In genomic region chr2:130047923-130048440, GRCm38 (mm10) we compare ENCODE assay signal across 20 mouse cellular contexts. TPM values are rescaled to one million over a fixed set of nuclear protein-coding genes. Genes with fewer than 3 reads are reported as not detected.
A peak's percentile ranks its signal among the peaks of the same experiment; 100 is the strongest.
DNase-seq lines count a peak whose midpoint lies in the region; ATAC-seq and TF ChIP-seq lines count a peak whose summit lies in the region.
"Had no signal": no experiment of that assay in that cellular context is flagged by ENCODE, and none has a peak within 500 bp of the region (broad histone marks: within the 10 kb centered on the region; RNA-seq: fewer than 3 reads in every experiment).

No protein-coding gene starts in this region.

- WGBS in hindbrain, embryonic 11.5 days = 76% methylated on average over 13 of the region's 13 CpGs
- 80% methylated on average over 13 of the region's 13 CpGs for WGBS in hindbrain, embryonic 16.5 days
- 80% methylated on average over 13 of the region's 13 CpGs for WGBS in midbrain, postnatal 0 days
- WGBS in midbrain, embryonic 15.5 days = 80% methylated on average over 13 of the region's 13 CpGs
- 79% methylated on average over 13 of the region's 13 CpGs for WGBS in stomach, postnatal 0 days
- 80% methylated on average over 13 of the region's 13 CpGs for WGBS in cerebellum, adult 2 months
- 79% methylated on average over 13 of the region's 13 CpGs for WGBS in lung, adult 2 months

- TF ChIP-seq EP300 in stomach, postnatal 0 days (optimal IDR thresholded peaks at IDR 0.05) = no peak

- peak; percentile 9 for DNase-seq in hindbrain, embryonic 11.5 days (ENCODE audit: low spot score)
- no peak for DNase-seq in midbrain, postnatal 0 days (ENCODE audit: low spot score)
- DNase-seq in brain, embryonic 14.5 days (ENCODE audit: low read depth) = no peak
- DNase-seq in stomach, postnatal 0 days (ENCODE audit: low spot score) = peak; percentile 13
- no peak for DNase-seq in cerebellum, adult 2 months
- no peak for DNase-seq in lung, adult 2 months
- DNase-seq: gastrocnemius, adult 2 months; heart, postnatal 4 days; kidney, adult 8-10 months; left cerebral cortex, postnatal 4 days; right cerebral cortex, postnatal 25 days; thymus, postnatal 36 days had no signal

- H3K4me3 ChIP-seq in hindbrain, embryonic 11.5 days (ENCODE audit: low read depth, low read length) = no peak overlapping the region
- H3K4me3 ChIP-seq in hindbrain, embryonic 16.5 days (ENCODE audit: low read length) = no peak overlapping the region
- no peak overlapping the region for H3K4me3 ChIP-seq in midbrain, postnatal 0 days (ENCODE audit: low read depth, low read length)
- H3K4me3 ChIP-seq in midbrain, embryonic 15.5 days = no peak overlapping the region
- no peak overlapping the region for H3K4me3 ChIP-seq in stomach, postnatal 0 days (ENCODE audit: low read depth, low read length)
- H3K4me3 ChIP-seq in cerebellum, adult 2 months (replicated peaks; ENCODE audit: insufficient read depth, low read depth, low read length) = no peak overlapping the region
- no peak overlapping the region for H3K4me3 ChIP-seq in lung, adult 2 months (replicated peaks; ENCODE audit: extremely low read depth, low read depth, low read length)
- H3K4me3 ChIP-seq: embryonic facial prominence, embryonic 13.5 days; forebrain, embryonic 13.5 days; gastrocnemius, adult 2 months; lung, embryonic 15.5 days; myocyte; stomach, embryonic 15.5 days had no signal

- no peak for ATAC-seq in hindbrain, embryonic 11.5 days (ENCODE audit: low FRiP score)
- ATAC-seq in hindbrain, embryonic 16.5 days = no peak
- no peak for ATAC-seq in midbrain, postnatal 0 days (ENCODE audit: low FRiP score)
- ATAC-seq in midbrain, embryonic 15.5 days (replicated peaks) = no peak
- no peak for ATAC-seq in stomach, postnatal 0 days (ENCODE audit: low FRiP score, low TSS enrichment)
- ATAC-seq: forebrain, embryonic 13.5 days had no signal

- no peak overlapping the region for H3K4me2 ChIP-seq in hindbrain, embryonic 11.5 days (replicated peaks; ENCODE audit: low read depth, low read length)
- no peak overlapping the region for H3K4me2 ChIP-seq in hindbrain, embryonic 16.5 days (ENCODE audit: low read length)
- H3K4me2 ChIP-seq in midbrain, postnatal 0 days (ENCODE audit: low read depth, low read length, poor library complexity, severe bottlenecking) = no peak overlapping the region
- H3K4me2 ChIP-seq in midbrain, embryonic 15.5 days = no peak overlapping the region
- H3K4me2 ChIP-seq in stomach, postnatal 0 days (replicated peaks; ENCODE audit: low read depth) = no peak overlapping the region
- H3K4me2 ChIP-seq: embryonic facial prominence, embryonic 13.5 days; forebrain, embryonic 13.5 days; heart, embryonic 11.5 days; lung, embryonic 15.5 days; stomach, embryonic 15.5 days had no signal

- no peaks in the 10 kb centered on the region for H3K4me1 ChIP-seq in hindbrain, embryonic 11.5 days (replicated peaks; ENCODE audit: control insufficient read depth, insufficient read depth, low read length)
- H3K4me1 ChIP-seq in hindbrain, embryonic 16.5 days (ENCODE audit: control insufficient read depth, insufficient read depth, low read depth, low read length) = no peaks in the 10 kb centered on the region
- H3K4me1 ChIP-seq in midbrain, postnatal 0 days (ENCODE audit: insufficient read depth, low read length) = no peaks in the 10 kb centered on the region
- H3K4me1 ChIP-seq in midbrain, embryonic 15.5 days = no peaks in the 10 kb centered on the region
- no peaks in the 10 kb centered on the region for H3K4me1 ChIP-seq in stomach, postnatal 0 days (replicated peaks; ENCODE audit: control insufficient read depth, insufficient read depth)
- H3K4me1 ChIP-seq in cerebellum, adult 2 months (ENCODE audit: control insufficient read depth, insufficient read depth, low read length) = no peaks in the 10 kb centered on the region
- no peaks in the 10 kb centered on the region for H3K4me1 ChIP-seq in lung, adult 2 months (ENCODE audit: control insufficient read depth, insufficient read depth, low read length)
- H3K4me1 ChIP-seq: embryonic facial prominence, embryonic 13.5 days; forebrain, embryonic 13.5 days; lung, embryonic 15.5 days; stomach, embryonic 15.5 days had no signal

- H3K9ac ChIP-seq in hindbrain, embryonic 11.5 days (ENCODE audit: low read depth, low read length) = no peak overlapping the region
- no peak overlapping the region for H3K9ac ChIP-seq in hindbrain, embryonic 16.5 days (ENCODE audit: low read depth, low read length)
- no peak overlapping the region for H3K9ac ChIP-seq in midbrain, postnatal 0 days (replicated peaks; ENCODE audit: low read length, poor library complexity, severe bottlenecking)
- no peak overlapping the region for H3K9ac ChIP-seq in midbrain, embryonic 15.5 days
- no peak overlapping the region for H3K9ac ChIP-seq in stomach, postnatal 0 days (ENCODE audit: low read length)
- H3K9ac ChIP-seq: embryonic facial prominence, embryonic 13.5 days; forebrain, embryonic 13.5 days; lung, embryonic 15.5 days; stomach, embryonic 15.5 days had no signal

- TF ChIP-seq POLR2A in brain, embryonic 14.5 days (IDR thresholded peaks at IDR 0.05; ENCODE audit: borderline replicate concordance, extremely low read depth, insufficient read depth, insufficient read length, poor library complexity, severe bottlenecking) = no peak
- TF ChIP-seq POLR2A in cerebellum, adult 2 months (IDR thresholded peaks at IDR 0.05; ENCODE audit: borderline replicate concordance, insufficient read depth, low read length) = no peak
- TF ChIP-seq POLR2A in lung, adult 2 months (IDR thresholded peaks at IDR 0.05; ENCODE audit: borderline replicate concordance, extremely low read depth, low read depth, low read length) = no peak

- H3K27ac ChIP-seq in hindbrain, embryonic 11.5 days (ENCODE audit: low read depth, low read length) = no peak overlapping the region
- no peak overlapping the region for H3K27ac ChIP-seq in hindbrain, embryonic 16.5 days (ENCODE audit: low read depth, low read length)
- no peak overlapping the region for H3K27ac ChIP-seq in midbrain, postnatal 0 days (ENCODE audit: low read depth, low read length)
- H3K27ac ChIP-seq in midbrain, embryonic 15.5 days = no peak overlapping the region
- no peak overlapping the region for H3K27ac ChIP-seq in stomach, postnatal 0 days (replicated peaks)
- no peak overlapping the region for H3K27ac ChIP-seq in cerebellum, adult 2 months (ENCODE audit: insufficient read depth, low read length)
- H3K27ac ChIP-seq: embryonic facial prominence, embryonic 13.5 days; forebrain, embryonic 13.5 days; gastrocnemius, adult 2 months; lung, embryonic 15.5 days; stomach, embryonic 15.5 days had no signal

- no peaks in the 10 kb centered on the region for H3K27me3 ChIP-seq in hindbrain, embryonic 11.5 days (ENCODE audit: control insufficient read depth, insufficient read depth, low read length)
- H3K27me3 ChIP-seq in hindbrain, embryonic 16.5 days (replicated peaks; ENCODE audit: control insufficient read depth, insufficient read depth, low read length) = no peaks in the 10 kb centered on the region
- H3K27me3 ChIP-seq in midbrain, postnatal 0 days (ENCODE audit: insufficient read depth, low read length) = no peaks in the 10 kb centered on the region
- H3K27me3 ChIP-seq in midbrain, embryonic 15.5 days (replicated peaks) = no peaks in the 10 kb centered on the region
- no peaks in the 10 kb centered on the region for H3K27me3 ChIP-seq in stomach, postnatal 0 days (ENCODE audit: control insufficient read depth, insufficient read depth, low read length)
- H3K27me3 ChIP-seq in cerebellum, adult 2 months (ENCODE audit: control insufficient read depth, insufficient read depth, low read length) = no peaks in the 10 kb centered on the region
- H3K27me3 ChIP-seq: embryonic facial prominence, embryonic 13.5 days; forebrain, embryonic 13.5 days; lung, embryonic 15.5 days; stomach, embryonic 15.5 days had no signal

- peak; percentile 35 for TF ChIP-seq CTCF in midbrain, postnatal 0 days (IDR thresholded peaks at IDR 0.05)
- TF ChIP-seq CTCF in brain, embryonic 14.5 days (IDR thresholded peaks at IDR 0.05; ENCODE audit: borderline replicate concordance, extremely low read depth, insufficient read depth, insufficient read length) = peak; percentile 33; the same call in 1 of the 2 replicates
- peak; percentile 41 for TF ChIP-seq CTCF in stomach, postnatal 0 days (IDR thresholded peaks at IDR 0.05; ENCODE audit: low read depth)
- TF ChIP-seq CTCF in cerebellum, adult 2 months (IDR thresholded peaks at IDR 0.05; ENCODE audit: borderline replicate concordance, insufficient read depth, low read depth, low read length) = no peak
- no peak for TF ChIP-seq CTCF in lung, adult 2 months (IDR thresholded peaks at IDR 0.05; ENCODE audit: insufficient read depth, low read length)

- H3K9me3 ChIP-seq in hindbrain, embryonic 11.5 days (ENCODE audit: control insufficient read depth, low read length) = no peaks in the 10 kb centered on the region
- H3K9me3 ChIP-seq in hindbrain, embryonic 16.5 days (ENCODE audit: control insufficient read depth, low read length) = no peaks in the 10 kb centered on the region
- H3K9me3 ChIP-seq in midbrain, postnatal 0 days (ENCODE audit: low read length) = no peaks in the 10 kb centered on the region
- no peaks in the 10 kb centered on the region for H3K9me3 ChIP-seq in midbrain, embryonic 15.5 days
- H3K9me3 ChIP-seq in stomach, postnatal 0 days (ENCODE audit: control insufficient read depth, low read length) = no peaks in the 10 kb centered on the region
- H3K9me3 ChIP-seq: embryonic facial prominence, embryonic 13.5 days; forebrain, embryonic 13.5 days; lung, embryonic 15.5 days; stomach, embryonic 15.5 days had no signal

- no peaks in the 10 kb centered on the region for H3K36me3 ChIP-seq in hindbrain, embryonic 11.5 days (ENCODE audit: control insufficient read depth, insufficient read depth, low read length)
- H3K36me3 ChIP-seq in hindbrain, embryonic 16.5 days (ENCODE audit: control insufficient read depth, insufficient read depth, low read length) = no peaks in the 10 kb centered on the region
- no peaks in the 10 kb centered on the region for H3K36me3 ChIP-seq in midbrain, postnatal 0 days (ENCODE audit: insufficient read depth, low read length)
- no peaks in the 10 kb centered on the region for H3K36me3 ChIP-seq in midbrain, embryonic 15.5 days (replicated peaks)
- no peaks in the 10 kb centered on the region for H3K36me3 ChIP-seq in stomach, postnatal 0 days (ENCODE audit: control insufficient read depth, insufficient read depth, low read length)
- H3K36me3 ChIP-seq: embryonic facial prominence, embryonic 13.5 days; lung, embryonic 15.5 days; stomach, embryonic 15.5 days had no signal

RNA-seq across cellular contexts. Expression of gene Tgm3, which starts 35.8 kb away (rescaled TPM):
- polyA plus RNA-seq in hindbrain, embryonic 11.5 days (2014; fragmentation: Nextera tagmentation; extraction: Ambion mirVana) = 0.11 TPM in 1 of 2 replicates, not detected in the other
- not detected in 2 replicates for polyA plus RNA-seq in hindbrain, embryonic 16.5 days (2015; fragmentation: Nextera tagmentation; extraction: Ambion mirVana)
- total RNA-seq in midbrain, postnatal 0 days (2014; rRNA removed) = 0.05 and 0.11 TPM in 2 replicates
- polyA plus RNA-seq in midbrain, postnatal 0 days (2015; fragmentation: Nextera tagmentation; extraction: Ambion mirVana) = 0.06 and 0.07 TPM in 2 replicates
- 0.04 TPM in 1 of 2 replicates, not detected in the other for polyA plus RNA-seq in midbrain, embryonic 15.5 days (2015; fragmentation: Nextera tagmentation; extraction: Ambion mirVana)
- polyA plus RNA-seq in brain, embryonic 14.5 days (2012; rRNA removed) = 0.19 and 0.25 TPM in 2 replicates
- polyA plus RNA-seq in stomach, postnatal 0 days (2015; fragmentation: Nextera tagmentation; extraction: Ambion mirVana) = 6.3 and 7.9 TPM in 2 replicates
- 0.10 and 0.11 TPM in 2 replicates for polyA plus RNA-seq in cerebellum, adult 2 months (2012; rRNA removed)
- polyA plus RNA-seq in lung, adult 2 months (2012; rRNA removed) = 1.6 and 83.3 TPM in 2 replicates
- total RNA-seq: gastrocnemius, adult 2 months had no signal
- polyA plus RNA-seq: forebrain, embryonic 13.5 days; heart, embryonic 11.5 days; lung, embryonic 15.5 days; myocyte had no signal

Comparison
In these comparisons a context has a peak if more than half of its experiments do, and no peak if none do; other contexts are left out.
1. DNase-seq: peak in hindbrain, embryonic 11.5 days (single experiment) and stomach, postnatal 0 days (single experiment); none in midbrain, postnatal 0 days (single experiment), brain, embryonic 14.5 days (single experiment), cerebellum, adult 2 months (0 of 2) and lung, adult 2 months (single experiment).
2. CTCF ChIP-seq: peak in midbrain, postnatal 0 days (single experiment), brain, embryonic 14.5 days (single experiment) and stomach, postnatal 0 days (single experiment); none in cerebellum, adult 2 months (single experiment) and lung, adult 2 months (single experiment).